Mouse (Mus musculus) gastrocnemius, postnatal 10 days (tissue): ENCODE measurements around the gene Smoc1. TPM values are rescaled to one million over a fixed set of nuclear protein-coding genes. Genes with fewer than 3 reads are reported as not detected.
A peak's percentile ranks its signal among the peaks of the same experiment; 100 is the strongest.

Experiments
- DNase-seq: peaks from one replicate; pipeline ENCODE4 v3.0.0; 2021; ENCODE audit warnings: mixed read lengths
- total RNA-seq, 2 experiments: library from RNA; stranded (reverse); gene quantifications; 2 replicates each; pipeline ENCODE4 v1.2.3; 2021

Gene Smoc1
- total RNA-seq, 2 experiments from 2014 or later: 2.5 to 3.3 TPM

DNA sequence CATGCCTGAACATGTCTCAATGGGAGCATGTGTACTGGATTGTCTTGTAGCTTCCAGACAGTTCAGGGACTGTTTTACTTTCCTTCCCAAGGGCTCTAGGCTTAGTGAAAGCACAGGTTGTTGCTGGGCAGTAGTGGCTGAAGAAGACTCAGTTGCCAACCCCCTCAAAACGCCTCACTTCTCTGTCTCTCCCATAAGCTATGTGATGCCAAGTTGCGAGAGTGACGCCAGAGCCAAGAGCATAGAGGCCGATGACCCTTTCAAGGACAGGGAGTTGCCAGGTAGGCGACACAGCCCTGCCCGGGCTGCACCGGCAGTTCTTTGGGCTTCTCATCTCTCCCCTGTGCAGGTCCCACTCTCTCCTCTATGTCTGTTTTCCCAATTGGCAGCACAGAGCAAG is 141.4 kb downstream of the Smoc1 start:
- no peak for DNase-seq

DNA sequence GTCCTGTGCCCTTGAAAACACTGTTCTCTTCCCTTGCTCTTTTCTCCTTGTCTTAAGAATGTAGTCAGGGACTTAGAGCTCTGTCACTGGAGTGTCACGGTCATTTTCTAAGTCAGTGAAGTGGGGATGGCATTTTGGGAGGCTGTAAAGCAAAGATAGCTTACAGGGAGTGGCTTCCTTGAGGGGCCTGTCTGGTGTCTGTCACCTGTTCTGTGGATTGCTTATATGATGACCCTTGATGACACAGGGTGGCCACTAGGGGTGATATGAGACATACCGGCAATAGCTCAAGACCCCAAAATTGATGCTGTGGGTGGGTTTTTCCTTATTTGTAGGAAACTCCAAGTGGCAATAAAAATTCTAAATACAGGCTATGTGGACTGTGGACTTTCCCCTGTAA is 141.9 kb downstream of the Smoc1 start:
- no peak for DNase-seq

DNA sequence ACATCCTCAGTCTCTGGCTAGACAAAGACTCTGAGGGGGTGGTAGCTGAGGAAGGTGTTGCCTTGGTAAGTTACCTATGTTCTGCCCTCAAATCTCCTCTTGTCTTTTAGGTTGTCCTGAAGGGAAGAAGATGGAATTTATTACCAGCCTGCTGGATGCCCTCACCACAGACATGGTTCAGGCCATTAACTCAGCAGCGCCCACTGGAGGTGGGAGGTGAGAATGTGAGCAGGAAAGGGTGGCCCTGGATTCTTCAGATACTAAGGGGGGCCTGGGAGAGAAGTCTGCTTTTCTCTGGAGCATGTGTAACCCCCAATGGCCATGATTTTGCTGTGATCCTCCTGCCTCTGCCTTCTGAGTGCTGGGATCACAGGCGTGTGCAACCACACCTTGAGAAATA is 143.5 kb downstream of the Smoc1 start:
- DNase-seq: no peak

DNA sequence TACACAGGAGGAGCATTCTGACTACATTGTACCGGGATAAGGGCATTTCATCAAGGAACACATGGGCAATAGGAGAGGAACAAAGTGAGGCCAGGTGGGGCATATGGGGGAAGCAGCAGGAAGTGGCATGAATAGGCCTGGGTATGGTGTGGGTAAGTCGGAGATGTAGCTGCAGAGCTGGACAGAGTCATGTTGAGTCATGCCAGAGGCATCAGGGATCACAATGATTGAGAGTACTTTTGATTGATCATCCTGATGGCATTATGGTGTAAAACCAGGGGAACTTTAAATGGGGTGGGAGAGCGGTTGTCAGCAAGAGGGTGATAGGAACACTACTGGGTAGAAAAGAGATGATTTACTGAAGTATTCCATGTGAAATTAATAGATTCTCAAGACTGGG is 146.4 kb downstream of the Smoc1 start:
- DNase-seq: no peak

DNA sequence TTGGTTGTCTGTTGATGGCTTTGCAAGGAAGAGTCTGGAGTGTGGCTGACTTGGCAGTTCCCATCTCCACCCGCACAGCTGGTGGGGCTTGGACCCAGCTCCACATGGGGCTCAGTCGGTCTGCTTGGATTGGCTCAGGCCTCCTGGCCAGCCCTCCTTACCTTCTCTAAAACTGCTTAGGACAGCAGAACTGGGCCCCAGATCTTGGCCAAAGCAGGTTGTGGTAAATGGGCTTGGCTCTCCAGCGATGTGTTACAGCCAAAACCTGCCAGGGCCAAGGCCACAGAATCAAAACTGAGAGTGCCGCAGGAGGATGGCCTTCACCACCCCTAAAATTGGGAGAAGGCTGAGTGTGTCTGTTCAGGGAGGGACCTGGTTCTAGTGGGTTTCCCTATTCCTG is 147.3 kb downstream of the Smoc1 start:
- no peak for DNase-seq

DNA sequence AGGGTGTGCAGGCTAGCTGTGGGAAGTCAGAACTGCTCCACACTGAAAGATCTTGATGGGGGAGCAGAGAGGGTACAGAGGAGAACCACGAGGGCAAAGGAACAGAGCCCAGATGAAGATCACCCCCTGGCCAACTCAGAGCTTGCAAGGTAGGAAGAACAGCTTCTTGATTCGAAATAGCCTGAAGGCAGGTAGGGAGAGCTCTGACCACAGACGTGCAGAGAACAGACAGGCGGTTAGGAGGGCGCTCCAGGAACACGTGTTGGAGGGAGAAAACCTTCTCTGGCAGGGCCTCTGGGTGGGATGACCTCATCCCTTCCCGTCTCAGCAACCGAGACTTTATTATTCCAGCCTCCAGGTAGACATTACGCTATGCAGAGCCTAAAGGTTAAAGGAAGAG is 148.6 kb downstream of the Smoc1 start:
- no peak for DNase-seq

DNA sequence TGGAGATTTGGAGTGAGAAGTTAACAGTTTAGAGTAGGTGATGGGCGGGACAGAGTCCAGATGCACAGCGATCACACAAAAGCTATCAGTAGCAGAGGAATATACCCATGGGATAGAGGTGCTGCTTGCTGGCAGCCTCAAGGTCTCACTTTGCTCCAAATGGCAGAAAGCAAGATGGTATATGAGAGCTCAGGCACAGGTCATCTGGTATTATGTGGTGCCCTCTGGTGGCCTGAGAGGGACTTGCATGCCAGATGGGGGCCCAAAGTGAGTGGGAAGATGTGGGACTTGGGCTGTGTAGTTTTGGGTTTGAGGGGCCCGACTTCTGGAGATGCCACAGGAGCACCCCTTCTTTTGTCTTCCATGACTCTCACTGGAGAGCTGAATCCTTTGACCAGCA is 155.5 kb downstream of the Smoc1 start:
- DNase-seq: peak; percentile 62

DNA sequence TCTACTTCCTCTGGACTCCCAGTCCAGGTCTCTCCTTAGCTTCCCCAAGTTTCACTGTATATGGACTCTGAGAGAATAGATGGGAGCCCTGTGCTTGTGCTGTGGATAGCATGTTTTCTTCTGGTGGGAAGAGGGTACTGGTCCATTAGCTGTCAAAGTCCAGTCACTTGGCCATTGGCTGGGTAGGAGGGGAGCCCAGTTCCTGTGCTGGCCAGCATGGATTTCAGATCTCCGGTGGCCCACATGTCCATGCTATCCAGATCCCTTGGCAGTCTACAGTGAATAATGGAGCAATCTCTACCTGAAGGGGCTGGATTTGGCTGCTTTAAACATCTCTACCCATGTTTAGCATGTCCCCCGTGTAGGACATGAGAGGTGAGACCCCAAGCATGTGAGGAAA is 158.4 kb downstream of the Smoc1 start:
- DNase-seq: no peak

DNA sequence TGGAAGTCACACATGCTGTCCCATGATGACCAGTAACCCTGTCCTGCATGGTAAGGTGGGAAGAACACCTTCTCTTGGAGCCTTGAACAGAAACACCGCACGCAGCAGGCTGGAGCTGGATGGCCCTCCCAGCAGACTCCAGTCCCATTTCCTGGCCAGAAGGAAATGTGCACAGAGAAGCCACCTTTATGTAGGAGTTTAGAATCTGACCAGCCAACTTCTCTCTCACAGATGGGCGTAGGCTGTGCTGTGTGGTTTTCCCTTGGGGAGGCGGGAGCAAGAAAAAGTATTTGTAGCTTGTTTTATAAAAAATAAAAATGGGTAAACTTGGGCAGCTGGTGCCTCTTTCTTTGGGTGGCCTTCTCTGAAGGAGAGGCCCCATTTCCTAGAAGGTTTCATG is 159.5 kb downstream of the Smoc1 start:
- no peak for DNase-seq

DNA sequence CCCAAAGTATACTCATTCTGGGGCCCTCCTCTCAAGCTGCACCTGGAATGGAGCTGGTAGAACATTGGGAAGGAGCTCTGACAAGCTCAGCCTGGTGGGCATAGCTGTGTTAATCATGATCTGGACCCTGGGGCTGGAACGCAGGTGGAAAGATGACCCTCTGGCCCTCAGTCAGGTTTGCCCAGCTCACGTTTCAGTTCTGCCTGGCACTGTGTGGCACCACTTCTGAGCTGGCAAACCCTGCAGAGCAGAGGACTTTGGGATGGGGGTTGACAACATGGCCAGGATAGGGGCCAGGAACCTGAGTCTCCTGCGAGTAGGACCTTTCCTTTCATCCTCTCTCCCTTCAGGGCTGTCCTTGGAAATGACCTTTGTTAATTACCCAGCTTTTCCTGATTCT is 160.1 kb downstream of the Smoc1 start:
- DNase-seq: no peak

DNA sequence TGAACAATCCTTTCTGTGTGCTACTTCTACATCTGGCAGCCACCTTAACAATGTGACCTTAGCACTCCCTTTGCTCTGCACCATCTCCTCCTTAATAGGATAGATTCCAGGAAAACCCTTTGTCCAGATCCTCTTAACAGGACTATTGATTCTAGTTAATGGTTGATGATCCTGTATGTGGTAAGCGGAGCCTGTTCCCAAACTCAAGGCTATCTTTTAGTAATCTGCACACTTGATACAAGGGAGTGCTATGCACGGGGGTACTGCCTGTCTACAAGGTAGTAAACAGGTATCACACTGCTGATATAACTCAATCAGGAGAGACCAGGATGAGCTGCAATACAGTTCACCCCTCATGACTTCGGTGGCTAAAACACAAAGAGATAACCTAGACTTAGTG is 161.8 kb downstream of the Smoc1 start:
- DNase-seq: no peak

DNA sequence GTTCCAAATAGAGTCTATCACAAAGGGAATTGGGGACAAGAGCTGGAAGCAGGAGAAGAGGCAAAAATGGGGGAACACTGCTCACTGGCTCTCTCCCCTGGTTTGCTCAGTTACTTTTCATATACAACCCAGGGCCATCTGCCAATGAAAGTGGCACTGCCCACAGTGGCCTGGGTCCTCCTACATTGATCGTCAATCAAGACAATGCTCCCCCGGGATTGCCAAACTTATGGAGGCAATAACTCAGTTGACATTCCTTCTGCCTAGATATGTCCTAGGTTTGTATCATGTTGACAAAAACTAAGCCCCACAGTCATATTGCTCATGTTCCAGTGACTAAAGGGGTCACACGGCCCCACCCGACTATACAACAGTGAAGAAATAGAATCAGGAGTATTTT is 162.4 kb downstream of the Smoc1 start:
- no peak for DNase-seq

DNA sequence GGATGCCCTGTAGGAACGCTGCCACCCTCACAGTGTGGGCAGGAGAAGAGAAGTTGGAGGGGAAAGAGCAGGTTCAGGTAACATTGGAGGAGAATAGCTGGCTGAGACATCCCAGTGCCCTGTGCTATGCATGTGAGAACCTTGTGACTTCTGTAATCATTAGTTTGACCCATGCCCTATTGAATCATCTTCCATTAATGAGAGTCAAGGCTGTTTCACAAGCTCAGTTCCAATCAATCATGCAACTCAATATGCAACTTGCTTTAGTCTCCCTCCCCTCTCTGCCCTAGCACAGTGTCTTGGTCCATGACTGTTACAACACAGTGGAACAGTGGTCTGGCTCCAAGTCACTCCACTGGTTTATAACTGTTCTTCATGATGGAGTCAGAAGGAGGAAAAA is 163.0 kb downstream of the Smoc1 start:
- no peak for DNase-seq

DNA sequence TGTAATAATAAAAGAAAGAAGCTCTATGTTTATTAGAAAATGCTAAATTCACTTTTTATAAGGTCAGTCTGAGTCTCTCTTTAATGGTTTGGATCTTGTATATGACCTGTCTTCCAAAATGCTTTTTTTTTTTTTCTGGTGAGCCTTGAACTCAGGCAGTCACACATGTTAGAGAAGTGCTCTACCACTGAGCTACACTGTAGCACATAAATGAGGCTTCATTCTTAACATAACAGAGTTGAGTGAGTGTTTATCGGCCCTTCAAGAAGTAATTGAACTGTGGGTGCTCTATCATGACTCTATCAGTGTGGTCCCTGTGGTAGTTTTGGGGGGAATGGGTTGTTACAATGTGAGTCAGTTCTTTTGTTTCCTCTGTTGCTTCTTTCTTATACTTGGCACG is 167.4 kb downstream of the Smoc1 start:
- DNase-seq: no peak

DNA sequence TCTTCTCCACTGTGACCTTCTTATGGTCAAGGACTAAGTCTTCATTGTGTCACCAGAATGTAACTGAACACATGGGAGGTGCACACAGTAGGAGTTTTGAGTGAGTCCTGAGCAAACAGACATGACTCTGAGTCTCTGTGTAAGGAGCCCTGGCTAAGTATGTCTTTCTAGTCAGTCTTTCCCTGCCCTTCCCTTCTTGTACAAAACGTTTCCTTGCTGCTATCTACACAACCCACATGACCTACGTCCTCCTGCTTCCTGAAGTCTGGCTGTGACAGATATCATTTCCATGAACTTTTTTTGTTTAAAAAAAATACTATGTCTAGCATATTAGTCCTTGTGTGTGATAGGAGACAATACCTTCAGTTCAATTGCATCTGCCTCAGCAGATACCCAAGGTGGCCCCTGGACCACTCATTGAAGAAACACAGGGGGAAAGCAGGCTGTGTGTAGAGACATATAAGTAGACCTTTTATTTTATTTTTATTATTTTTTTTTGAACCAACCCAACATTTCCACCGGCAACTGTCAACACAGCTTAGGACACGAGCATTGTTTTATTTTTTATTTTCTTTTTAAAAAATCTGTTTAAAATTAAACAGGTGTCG is 171.0 kb downstream of the Smoc1 start:
- no peak for DNase-seq

DNA sequence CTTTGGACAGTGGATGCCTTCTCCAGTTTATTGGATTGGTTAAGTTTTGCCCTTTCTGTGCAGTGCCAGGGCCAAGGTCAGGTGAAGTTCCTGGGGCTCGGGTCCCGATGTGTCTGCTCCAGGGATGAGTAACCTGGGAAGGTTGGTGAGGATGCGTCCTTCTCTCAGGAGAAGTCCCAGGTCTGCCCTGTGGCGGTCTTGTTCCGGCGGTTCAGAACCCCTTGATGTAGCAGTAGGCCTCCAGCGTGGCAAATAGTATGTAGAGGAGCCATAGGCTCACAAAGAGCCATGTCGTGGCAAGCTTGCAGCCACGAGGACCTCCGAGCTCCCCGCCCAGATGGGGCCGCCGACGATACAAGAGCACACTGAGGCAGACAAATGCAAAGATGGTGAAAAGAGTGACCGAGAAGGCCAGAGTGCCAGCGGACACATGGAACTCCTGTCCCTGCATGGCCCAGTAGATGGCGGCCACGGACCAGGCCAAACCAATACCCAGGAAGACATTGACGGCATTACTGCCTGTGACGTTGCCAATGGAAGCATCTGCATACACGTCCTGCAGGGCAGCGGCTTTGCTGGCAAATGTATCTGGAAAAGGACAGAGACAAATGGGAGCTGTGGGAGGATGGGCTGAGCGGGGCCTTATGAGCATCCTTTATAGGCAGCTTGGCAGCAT is 172.8 kb downstream of the Smoc1 start:
- peak; percentile 71 for DNase-seq

DNA sequence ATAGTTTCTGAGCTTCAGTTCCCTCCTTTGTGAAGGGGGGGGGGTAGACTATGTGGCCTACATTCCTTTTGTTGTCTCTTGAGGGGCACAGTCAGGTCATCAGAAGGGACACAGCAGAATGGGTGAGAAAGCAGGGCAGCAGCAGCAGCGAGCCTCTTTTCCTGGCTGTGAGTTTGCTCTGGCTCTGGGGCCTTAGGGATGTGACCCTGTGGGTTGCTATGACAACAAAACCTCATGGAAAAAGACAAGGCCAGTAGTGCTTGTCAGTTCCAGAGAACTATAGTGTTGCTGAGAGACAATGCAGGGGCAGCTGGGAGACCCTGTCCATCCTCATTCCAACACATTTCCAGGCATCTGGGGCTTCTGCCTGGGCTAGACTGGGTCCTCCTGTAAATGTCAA is 176.6 kb downstream of the Smoc1 start:
- DNase-seq: no peak

DNA sequence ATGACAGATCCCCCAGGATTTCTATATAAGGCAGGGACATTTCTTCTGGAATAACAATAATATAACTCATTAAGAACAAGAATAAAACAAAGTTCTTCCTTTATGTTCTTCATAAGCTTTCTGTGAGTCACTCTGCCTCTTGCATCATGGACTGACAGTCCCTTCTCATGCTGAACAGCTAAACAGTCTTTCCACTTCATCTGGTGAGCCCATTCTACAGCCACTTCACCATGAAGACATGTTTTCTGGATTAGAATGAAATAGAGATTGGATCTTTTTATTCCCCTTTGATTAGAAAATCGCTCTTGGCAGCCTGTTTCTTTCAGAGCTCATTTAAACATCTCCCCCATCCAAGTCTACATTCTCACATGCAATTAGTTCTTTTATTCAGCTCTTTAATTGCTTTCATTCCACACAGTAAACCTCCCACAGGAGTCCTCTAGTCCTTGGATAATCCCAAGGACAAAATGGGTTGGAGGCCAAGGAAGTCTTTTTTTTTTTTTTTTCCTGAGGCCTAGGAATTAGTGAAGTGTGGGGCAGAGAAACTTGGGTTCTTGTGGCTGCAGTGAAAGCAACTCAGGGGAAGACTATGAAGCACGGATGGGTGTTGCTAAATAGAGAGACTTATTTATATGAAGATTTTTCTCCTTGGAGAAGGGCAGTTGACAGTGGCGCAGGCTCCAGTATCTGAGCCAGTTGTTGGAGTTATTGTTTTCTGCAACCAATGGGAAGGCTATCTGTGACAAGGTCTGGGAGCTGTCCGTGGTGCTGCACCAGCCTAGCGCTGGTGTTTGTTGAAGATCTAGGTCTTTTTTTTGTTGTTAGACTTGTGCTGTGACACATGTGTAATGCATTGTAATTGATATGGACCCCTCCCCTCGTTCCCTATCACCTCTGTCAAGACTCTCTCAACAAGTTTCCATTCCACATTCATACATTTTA is 179.3 kb downstream of the Smoc1 start:
- DNase-seq: peak; percentile 39

DNA sequence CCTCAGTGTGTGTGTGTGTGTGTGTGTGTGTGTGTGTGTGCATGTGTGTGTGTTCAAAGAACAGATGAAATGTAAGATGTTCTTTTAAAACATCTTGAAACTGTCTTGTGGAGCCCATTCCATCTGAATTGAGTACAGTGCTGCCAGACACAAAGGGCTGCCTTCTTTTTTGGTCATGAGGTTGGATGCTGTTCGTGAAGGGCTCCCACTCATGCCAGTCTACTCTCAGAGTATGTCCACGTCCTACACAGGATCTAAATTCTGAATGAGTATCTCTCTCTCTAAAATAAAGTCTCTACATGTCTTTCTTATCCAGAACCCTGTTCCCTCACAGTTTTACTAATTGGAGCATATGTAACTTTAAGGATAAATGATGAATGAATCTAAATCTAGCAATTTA is 182.0 kb downstream of the Smoc1 start:
- no peak for DNase-seq

DNA sequence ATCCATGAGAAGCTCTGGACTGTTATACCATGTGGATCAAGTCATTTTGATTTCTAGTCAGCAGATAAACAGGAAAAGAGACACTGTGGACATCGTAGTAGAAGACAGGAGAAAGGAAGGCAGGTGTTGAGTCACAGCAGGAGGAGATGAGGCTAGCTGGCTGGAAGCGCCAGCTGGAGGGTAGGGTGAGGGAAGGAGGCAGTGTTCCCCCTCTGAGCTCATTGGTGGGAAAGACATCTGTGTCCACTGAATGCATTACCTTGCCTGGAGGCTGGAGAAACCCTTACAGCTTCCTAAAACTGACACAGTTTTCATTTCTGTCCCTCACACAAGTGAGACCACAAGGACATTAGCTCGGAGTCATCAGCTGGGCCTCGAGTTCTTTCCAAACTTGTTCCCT is 192.7 kb downstream of the Smoc1 start:
- no peak for DNase-seq

DNA sequence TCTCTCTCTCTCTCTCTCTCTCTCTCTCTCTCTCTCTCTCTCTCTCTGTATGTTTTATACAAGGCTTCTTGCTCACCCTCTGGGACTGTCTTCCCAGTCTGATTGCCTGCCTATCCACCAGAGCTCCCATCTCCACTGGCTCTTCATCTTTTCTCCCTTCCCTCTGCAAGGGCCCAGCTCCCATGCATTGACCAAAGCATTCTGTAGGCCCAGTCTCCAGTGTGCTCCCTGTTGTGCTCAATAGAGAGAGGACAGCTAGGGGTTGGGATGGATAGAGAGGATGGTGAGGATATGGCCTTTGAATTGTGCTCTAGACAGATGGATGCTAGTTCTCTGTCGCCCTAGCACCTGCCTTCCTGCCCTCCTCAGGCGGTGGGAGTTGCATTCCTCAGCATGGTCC is 196.7 kb downstream of the Smoc1 start:
- DNase-seq: no peak

DNA sequence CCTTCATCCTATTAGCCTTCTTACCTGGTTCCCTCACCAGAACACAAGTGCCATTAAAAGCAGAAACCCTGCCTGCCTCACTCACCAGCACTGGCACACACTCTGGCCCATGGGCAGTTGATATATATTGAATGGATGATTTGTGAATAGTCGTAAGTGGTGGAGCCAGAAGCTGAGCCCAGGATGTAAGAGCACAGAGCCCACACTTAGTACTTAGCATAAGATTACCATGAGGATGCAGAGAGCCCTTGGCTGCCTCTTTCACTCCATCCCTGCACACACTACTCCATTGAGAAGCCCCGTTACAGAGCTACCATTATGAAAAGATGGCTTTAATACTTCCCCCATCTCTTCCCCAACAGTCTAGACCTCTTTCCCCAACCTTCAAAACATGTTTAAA is 198.2 kb downstream of the Smoc1 start:
- DNase-seq: no peak

DNA sequence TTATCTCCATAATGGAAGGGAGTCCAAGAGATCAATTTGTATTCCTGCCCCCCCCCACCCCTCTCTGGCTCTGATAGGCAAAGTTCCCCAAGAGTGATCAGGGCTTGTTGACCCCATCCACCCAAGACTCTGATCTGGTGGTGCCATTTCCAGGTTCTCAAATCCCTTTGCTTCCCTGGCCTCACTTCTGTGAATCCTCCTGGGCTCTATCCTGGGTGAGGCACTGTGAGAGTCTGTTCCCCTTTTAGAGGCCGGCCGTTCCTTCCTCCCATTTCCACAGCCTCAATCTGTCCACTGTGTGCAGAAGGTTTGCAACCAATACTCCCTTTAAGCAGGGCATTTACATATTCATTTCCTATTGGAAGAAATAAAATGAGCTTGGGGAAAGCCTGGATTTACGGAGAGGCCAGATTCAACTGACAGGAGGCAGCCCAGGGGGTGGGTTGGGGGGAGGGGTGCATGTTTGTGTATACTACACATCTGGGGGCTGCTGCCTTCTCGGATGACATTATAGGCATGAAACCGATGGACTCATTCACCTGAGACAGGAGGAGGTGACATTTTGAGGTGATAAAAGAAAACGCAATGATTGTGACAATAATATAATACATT is 199.5 kb downstream of the Smoc1 start:
- DNase-seq: no peak
